Mouse (Mus musculus) cerebellum, adult 2 months (tissue): ENCODE data around the gene Rpl23a.

Source experiments
- CTCF ChIP-seq: fragments of 200-500 bp; IDR thresholded peaks from 2 replicates; pipeline ENCODE4 v1.5.1; 2011; ENCODE audit warnings: low read depth, mild to moderate bottlenecking, control low read depth, low read length, moderate library complexity, borderline replicate concordance; ENCODE audit not compliant: insufficient read depth
- POLR2A ChIP-seq: fragments of 200-500 bp; IDR thresholded peaks from 2 replicates; pipeline ENCODE4 v1.6.1; 2011; ENCODE audit warnings: low read length, control low read depth, borderline replicate concordance; ENCODE audit not compliant: insufficient read depth

- TF ChIP-seq CTCF: 0 out of 2 replicates have a peak, but pooled peaks have one; percentile 10
- TF ChIP-seq POLR2A: no peak
Observed at GRCm38 (mm10) chr11:78164924-78165760, 18.2 kb downstream of the Rpl23a start, which contains the start of gene Traf4.
